In genomic region chr9:35475394-35475793, GRCm38 (mm10) we compare ENCODE assay signal across 39 mouse cellular contexts. TPM values are rescaled to one million over a fixed set of nuclear protein-coding genes. Genes with fewer than 3 reads are reported as not detected.
DNase-seq lines count a peak whose midpoint lies in the region; ATAC-seq lines count a peak whose summit lies in the region.
"Had no signal": no experiment of that assay in that cellular context is flagged by ENCODE, and none has a peak within 500 bp of the region (broad histone marks: within the 10 kb centered on the region; RNA-seq: fewer than 3 reads in every experiment).

No protein-coding gene starts in this region.

- H3K9me3 ChIP-seq in midbrain, embryonic 10.5 days (replicated peaks): no peaks in the 10 kb centered on the region
- H3K9me3 ChIP-seq: heart, embryonic 13.5 days; hindbrain, embryonic 10.5 days; hindbrain, embryonic 15.5 days; kidney, embryonic 15.5 days; limb, embryonic 10.5 days; limb, embryonic 15.5 days; liver, embryonic 13.5 days; midbrain, embryonic 12.5 days; stomach, embryonic 15.5 days had no signal

- H3K4me3 ChIP-seq in midbrain, embryonic 10.5 days: no peak overlapping the region
- H3K4me3 ChIP-seq: heart, adult 2 months; heart, embryonic 13.5 days; hindbrain, embryonic 10.5 days; hindbrain, embryonic 15.5 days; kidney, embryonic 15.5 days; layer of hippocampus, adult 2 months; limb, embryonic 10.5 days; limb, embryonic 15.5 days; liver, embryonic 13.5 days; midbrain, embryonic 12.5 days; stomach, embryonic 15.5 days had no signal

- WGBS in midbrain, embryonic 10.5 days: 92% methylated on average over 7 of the region's 7 CpGs

- no peaks in the 10 kb centered on the region for H3K4me1 ChIP-seq in midbrain, embryonic 10.5 days
- H3K4me1 ChIP-seq: heart, embryonic 13.5 days; hindbrain, embryonic 10.5 days; hindbrain, embryonic 15.5 days; limb, embryonic 10.5 days; limb, embryonic 15.5 days; midbrain, embryonic 12.5 days; stomach, embryonic 15.5 days had no signal

- H3K27ac ChIP-seq in midbrain, embryonic 10.5 days (replicated peaks): no peak overlapping the region
- H3K27ac ChIP-seq: heart, adult 2 months; heart, embryonic 13.5 days; hindbrain, embryonic 10.5 days; hindbrain, embryonic 15.5 days; kidney, embryonic 15.5 days; layer of hippocampus, adult 2 months; limb, embryonic 10.5 days; limb, embryonic 15.5 days; liver, embryonic 13.5 days; macrophage; midbrain, embryonic 12.5 days; stomach, embryonic 15.5 days had no signal

- ATAC-seq in activated CD4-positive, CD25-positive, alpha-beta regulatory T cell, adult 4 months: peak; percentile 65
- ATAC-seq in megakaryocyte, adult 5-6 weeks (ENCODE audit: poor library complexity, severe bottlenecking): peak; percentile 35; the same call in 1 of the 2 replicates
- ATAC-seq: forebrain, embryonic 14.5 days; lung, postnatal 0 days had no signal

- DNase-seq in CD4-positive helper T cell, adult 2 months (ENCODE audit: low read depth, low spot score): peak; percentile 10
- DNase-seq in natural killer cell, adult 2 months (ENCODE audit: low spot score in 2 of 2): no peak
- DNase-seq in midbrain, embryonic 10.5 days (ENCODE audit: low spot score): no peak
- DNase-seq in left cerebral cortex, adult 9 months (ENCODE audit: low spot score in 2 of 2): no peak
- DNase-seq in left cerebral cortex, adult 18-20 months (ENCODE audit: low spot score in 2 of 2): no peak
- DNase-seq: adrenal gland, adult 2 months; cerebellum, adult 8-10 months; cerebellum, postnatal 25 days; gastrocnemius, postnatal 25 days; heart, adult 2 months; heart, postnatal 10 days; kidney, adult 18-20 months; kidney, postnatal 25 days; liver, embryonic 13.5 days; lung, adult 18-20 months; thymus, postnatal 36 days had no signal

- peaks cover 95% of the 10 kb centered on the region for H3K36me3 ChIP-seq in midbrain, embryonic 10.5 days
- H3K36me3 ChIP-seq: liver, embryonic 13.5 days had no signal

- H3K27me3 ChIP-seq in midbrain, embryonic 10.5 days (ENCODE audit: low read depth, poor library complexity, severe bottlenecking): no peaks in the 10 kb centered on the region
- H3K27me3 ChIP-seq: heart, embryonic 13.5 days; hindbrain, embryonic 15.5 days; kidney, embryonic 15.5 days; limb, embryonic 15.5 days; liver, embryonic 13.5 days; midbrain, embryonic 12.5 days; stomach, embryonic 15.5 days had no signal

RNA-seq across cellular contexts. Expression of gene Gm1113, which starts 42.7 kb away (rescaled TPM):
- not detected for polyA plus RNA-seq in activated CD4-positive, CD25-positive, alpha-beta regulatory T cell, adult 4 months (2017; shearing (Covaris generic))
- not detected in 2 replicates for total RNA-seq in megakaryocyte, adult 5-6 weeks (2015)
- total RNA-seq in megakaryocyte, adult 5-6 weeks (2017): not detected in 2 replicates
- polyA plus RNA-seq in midbrain, embryonic 10.5 days (2016; fragmentation: Nextera tagmentation; extraction: Ambion mirVana): not detected in 2 replicates
- not detected for total RNA-seq in left cerebral cortex, adult 18-20 months (2021)
- total RNA-seq: adrenal gland, adult 2 months; adrenal gland, postnatal 4 days; gastrocnemius, adult 18-20 months; gastrocnemius, postnatal 25 days; heart, adult 2 months; heart, postnatal 10 days; layer of hippocampus, adult 2 months; layer of hippocampus, postnatal 14 days; left cerebral cortex, adult 8-10 months; midbrain, postnatal 0 days had no signal
- polyA plus RNA-seq: adrenal gland, adult 2 months; embryonic facial prominence, embryonic 11.5 days; forebrain, embryonic 14.5 days; frontal cortex, adult 2 months; heart, adult 2 months; heart, embryonic 13.5 days; hindbrain, embryonic 10.5 days; hindbrain, embryonic 15.5 days; intestine, embryonic 14.5 days; kidney, embryonic 15.5 days; limb, embryonic 10.5 days; limb, embryonic 15.5 days; liver, embryonic 13.5 days; lung, postnatal 0 days; macrophage; midbrain, embryonic 12.5 days; midbrain, postnatal 0 days; neural tube, embryonic 14.5 days; stomach, embryonic 15.5 days had no signal

RNA-seq across cellular contexts. Expression of gene Cdon, which starts 54.5 kb away (rescaled TPM):
- polyA plus RNA-seq in activated CD4-positive, CD25-positive, alpha-beta regulatory T cell, adult 4 months (2017; shearing (Covaris generic)): 1 to 10 TPM; 2.4 to 4.4 TPM
- 0.65 and 1.8 TPM in 2 replicates for total RNA-seq in megakaryocyte, adult 5-6 weeks (2015)
- 0.65 and 2.3 TPM in 2 replicates for total RNA-seq in megakaryocyte, adult 5-6 weeks (2017)
- 10.5 TPM in 2 replicates for polyA plus RNA-seq in midbrain, embryonic 10.5 days (2016; fragmentation: Nextera tagmentation; extraction: Ambion mirVana)
- total RNA-seq in left cerebral cortex, adult 18-20 months (2021): 1 to 10 TPM; 7.8 to 9.4 TPM
